Mouse (Mus musculus) CH12.LX (cell line): ENCODE results near the gene Baat. TPM values are rescaled to one million over a fixed set of nuclear protein-coding genes. Genes with fewer than 3 reads are reported as not detected.

Experiments used
- DNase-seq: peaks from one replicate; pipeline ENCODE4 v3.0.0-alpha.2; 2013; ENCODE audit errors: extremely low read depth
- H3K27ac ChIP-seq: 2 replicates; pipeline ENCODE4 v1.5.1; 2012; ENCODE audit warnings: low read depth, mild to moderate bottlenecking, control low read depth, moderate library complexity; ENCODE audit not compliant: insufficient read depth
- H3K27me3 ChIP-seq: replicated peaks from 2 replicates; pipeline ENCODE3; 2012; ENCODE audit warnings: inconsistent platforms
- H3K36me3 ChIP-seq, 2 experiments: replicated peaks in 1 of 2; 2 replicates each; pipeline versions ENCODE3 to v1.6.1; 2012; ENCODE audit warnings: inconsistent platforms in 1 of 2, low read length in 1 of 2, mild to moderate bottlenecking in 1 of 2, mixed read lengths in 1 of 2, moderate library complexity in 1 of 2; ENCODE audit not compliant: control insufficient read depth in 1 of 2, insufficient read depth in 1 of 2
- H3K4me1 ChIP-seq, 2 experiments: 2 replicates each; pipeline ENCODE4 v1.6.1; 2012; ENCODE audit warnings: inconsistent platforms in 1 of 2, moderate library complexity in 1 of 2; ENCODE audit not compliant: insufficient read depth in 2 of 2, control insufficient read depth in 1 of 2
- H3K4me2 ChIP-seq: 2 replicates; pipeline ENCODE4 v1.6.1; 2012; ENCODE audit warnings: low read depth, mild to moderate bottlenecking, control low read depth; ENCODE audit not compliant: poor library complexity, insufficient read depth, severe bottlenecking
- H3K4me3 ChIP-seq, 3 experiments: fragments of 150-350 bp in 1 of 3; sonication (generic) in 1 of 3; replicated peaks in 1 of 3; 2 replicates each; pipeline versions ENCODE3 to v1.5.1; 2011 to 2012; ENCODE audit warnings: low read depth in 2 of 3, low read length in 2 of 3, mild to moderate bottlenecking in 2 of 3, moderate library complexity in 2 of 3, control low read depth in 1 of 3, improper control_type of control experiment in 1 of 3, inconsistent platforms in 1 of 3, mixed read lengths in 1 of 3; ENCODE audit not compliant: poor library complexity in 1 of 3
- H3K79me2 ChIP-seq: replicated peaks from 2 replicates; pipeline ENCODE4 v1.6.1; 2012; ENCODE audit warnings: mild to moderate bottlenecking, moderate library complexity; ENCODE audit not compliant: control insufficient read depth, poor library complexity, insufficient read depth, severe bottlenecking; ENCODE audit errors: extremely low read depth
- H3K9ac ChIP-seq: 2 replicates; pipeline ENCODE4 v1.6.1; 2012; ENCODE audit warnings: low read depth, mild to moderate bottlenecking, control low read depth, moderate library complexity; ENCODE audit not compliant: insufficient read depth
- H3K9me3 ChIP-seq: replicated peaks from 2 replicates; pipeline ENCODE3; 2012; ENCODE audit warnings: low read length, inconsistent platforms, mixed read lengths
- CHD2 ChIP-seq: IDR thresholded peaks from 2 replicates; pipeline ENCODE4 v1.6.1; 2011; ENCODE audit warnings: low read length, improper control_type of control experiment
- E2F4 ChIP-seq: IDR thresholded peaks from 2 replicates; pipeline ENCODE4 v1.6.1; 2011; ENCODE audit warnings: low read depth, low read length, improper control_type of control experiment; ENCODE audit not compliant: insufficient replicate concordance
- ELF1 ChIP-seq: IDR thresholded peaks from 2 replicates; pipeline ENCODE4 v1.6.1; 2014; ENCODE audit warnings: low read depth, mild to moderate bottlenecking, inconsistent platforms, low read length, improper control_type of control experiment
- ETS1 ChIP-seq: conservative IDR thresholded peaks from 2 replicates; pipeline ENCODE4 v1.6.1; 2012; ENCODE audit warnings: low read depth, mild to moderate bottlenecking, inconsistent platforms, low read length, improper control_type of control experiment, moderate library complexity
- GABPA ChIP-seq: IDR thresholded peaks from 2 replicates; pipeline ENCODE4 v1.6.1; 2012; ENCODE audit warnings: low read depth, low read length, improper control_type of control experiment, inconsistent platforms; ENCODE audit not compliant: insufficient replicate concordance
- HCFC1 ChIP-seq: IDR thresholded peaks from 2 replicates; pipeline ENCODE4 v1.6.1; 2012; ENCODE audit warnings: low read depth, mild to moderate bottlenecking, inconsistent platforms, low read length, improper control_type of control experiment
- JUN ChIP-seq: IDR thresholded peaks from 2 replicates; pipeline ENCODE4 v1.6.1; 2011; ENCODE audit warnings: low read depth, mild to moderate bottlenecking, low read length, improper control_type of control experiment, moderate library complexity; ENCODE audit not compliant: insufficient read depth
- JUND ChIP-seq: conservative IDR thresholded peaks from 2 replicates; pipeline ENCODE4 v1.6.1; 2011; ENCODE audit warnings: low read depth, low read length, improper control_type of control experiment
- KAT2A ChIP-seq: IDR thresholded peaks from 2 replicates; pipeline ENCODE4 v1.6.1; 2012; ENCODE audit warnings: low read length, improper control_type of control experiment, inconsistent platforms; ENCODE audit not compliant: insufficient replicate concordance
- MAFK ChIP-seq: IDR thresholded peaks from 2 replicates; pipeline ENCODE4 v1.6.1; 2011; ENCODE audit warnings: low read length, improper control_type of control experiment; ENCODE audit not compliant: insufficient replicate concordance
- MAX ChIP-seq: IDR thresholded peaks from 2 replicates; pipeline ENCODE4 v1.6.1; 2011; ENCODE audit warnings: low read length, improper control_type of control experiment
- MAZ ChIP-seq: IDR thresholded peaks from 2 replicates; pipeline ENCODE4 v1.6.1; 2012; ENCODE audit warnings: low read depth, mild to moderate bottlenecking, inconsistent platforms, low read length, improper control_type of control experiment, moderate library complexity
- MEF2A ChIP-seq: IDR thresholded peaks from 2 replicates; pipeline ENCODE4 v1.6.1; 2014; ENCODE audit warnings: low read depth, mild to moderate bottlenecking, inconsistent platforms, low read length, improper control_type of control experiment, borderline replicate concordance
- MXI1 ChIP-seq: IDR thresholded peaks from 2 replicates; pipeline ENCODE4 v1.6.1; 2011; ENCODE audit warnings: mild to moderate bottlenecking, low read depth, low read length, improper control_type of control experiment
- MYC ChIP-seq: IDR thresholded peaks from 2 replicates; pipeline ENCODE4 v1.6.1; 2011; ENCODE audit warnings: low read depth, mild to moderate bottlenecking, improper control_type of control experiment, low read length
- NELFE ChIP-seq: IDR thresholded peaks from 2 replicates; pipeline ENCODE4 v1.6.1; 2011; ENCODE audit warnings: low read depth, low read length, improper control_type of control experiment
- NRF1 ChIP-seq: IDR thresholded peaks from 2 replicates; pipeline ENCODE4 v1.6.1; 2014; ENCODE audit warnings: low read depth, mild to moderate bottlenecking, inconsistent platforms, low read length, improper control_type of control experiment, moderate library complexity
- PAX5 ChIP-seq: IDR thresholded peaks from 2 replicates; pipeline ENCODE4 v1.6.1; 2012; ENCODE audit warnings: low read length, inconsistent platforms, mixed read lengths
- POLR2A ChIP-seq: IDR thresholded peaks from 2 replicates; pipeline ENCODE4 v1.6.1; 2011; ENCODE audit warnings: low read depth, mild to moderate bottlenecking, improper control_type of control experiment, low read length
- POLR2AphosphoS2 ChIP-seq: IDR thresholded peaks from 2 replicates; pipeline ENCODE4 v1.6.1; 2011; ENCODE audit warnings: low read depth, low read length, improper control_type of control experiment
- RAD21 ChIP-seq: IDR thresholded peaks from 2 replicates; pipeline ENCODE4 v1.6.1; 2011; ENCODE audit warnings: low read depth, mild to moderate bottlenecking, low read length, improper control_type of control experiment, moderate library complexity
- SIN3A ChIP-seq: IDR thresholded peaks from 2 replicates; pipeline ENCODE4 v1.6.1; 2012; ENCODE audit warnings: low read length, improper control_type of control experiment, inconsistent platforms
- USF2 ChIP-seq: conservative IDR thresholded peaks from 2 replicates; pipeline ENCODE4 v1.6.1; 2011; ENCODE audit warnings: low read depth, low read length, improper control_type of control experiment
- ZC3H11A ChIP-seq: IDR thresholded peaks from 2 replicates; pipeline ENCODE4 v1.6.1; 2012; ENCODE audit warnings: low read depth, mild to moderate bottlenecking, inconsistent platforms, low read length, improper control_type of control experiment
- ZNF384 ChIP-seq: IDR thresholded peaks from 2 replicates; pipeline ENCODE4 v1.6.1; 2012; ENCODE audit warnings: low read depth, low read length, improper control_type of control experiment, inconsistent platforms
- dilution Hi-C: fragments of 300-500 bp; cut with MboI; formaldehyde crosslinking; loops from 2 replicates; pipeline ENCODE4 v1.14.3; 2020; ENCODE audit warnings: low sequenced_read_pairs; ENCODE audit not compliant: extremely low pct_unique_long_range_greater_than_20kb, extremely low pct_ligation_motif_present
- in situ Hi-C: fragments of 300-500 bp; cut with MboI; formaldehyde crosslinking; loops from 3 replicates; pipeline ENCODE4 v1.14.3; 2019; ENCODE audit warnings: low sequenced_read_pairs, low pct_ligation_motif_present, low pct_unique_long_range_greater_than_20kb, mixed read lengths
- polyA plus RNA-seq: library from polyadenylated mRNA; unstranded; fragments of >175 nt; gene quantifications from 2 replicates; pipeline ENCODE4 v1.2.1, GENCODE M21; 2012; ENCODE audit warnings: low read depth; ENCODE audit not compliant: insufficient read length
- total RNA-seq, 2 experiments: library from RNA; depleted of rRNA; stranded (reverse); fragments of 300-350 nt in 1 of 2; fragments of >200 nt in 1 of 2; gene quantifications; 2 replicates each; pipeline ENCODE4 v1.2.3; 2012 to 2014

Gene Baat
- total and polyA plus RNA-seq, 3 experiments: 0.04 to 0.19 TPM; not detected in 1

DNA sequence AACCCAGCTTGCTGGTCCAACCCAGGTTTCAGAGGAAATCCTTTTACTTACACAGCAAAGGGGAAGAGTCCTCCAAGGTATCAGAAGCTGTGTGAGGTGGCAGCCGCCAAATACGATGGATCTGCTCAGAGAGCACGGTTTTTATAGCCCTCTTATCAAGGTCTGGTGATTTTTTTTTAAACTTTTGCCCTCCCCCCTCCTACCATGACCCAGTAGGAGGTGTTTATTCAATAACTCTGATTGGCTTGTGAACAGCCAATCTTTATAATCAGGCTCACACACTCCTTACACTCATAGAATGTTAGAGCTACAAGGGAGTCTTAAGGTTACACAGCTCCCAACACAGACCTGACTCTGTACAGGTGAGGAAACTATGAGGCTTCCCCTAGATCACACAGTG lies 43.0 kb upstream of the Baat start, which contains the start of gene Aldob:
Gene Aldob (minus strand): TSS at position 164 of the 400 bp plus-strand sequence.
- DNase-seq: no peak
- H3K4me2 ChIP-seq: no peak within 1 kb of the TSS
- no peak within 1 kb of the TSS for H3K9ac ChIP-seq
- H3K27me3 ChIP-seq: no peaks in the 10 kb centered on the region
- no peak within 1 kb of the TSS for H3K27ac ChIP-seq
- no peak within 1 kb of the TSS for H3K4me3 ChIP-seq
- H3K36me3 ChIP-seq: no peaks in the 10 kb centered on the region
- no peaks in the 10 kb centered on the region for H3K4me1 ChIP-seq
- dilution Hi-C loops: no loop called here
- TF ChIP-seq KAT2A (no peak), NRF1 (no peak), ZC3H11A (no peak), CHD2 (no peak), ETS1 (no peak), HCFC1 (no peak), PAX5 (no peak), MAX (no peak), JUN (no peak)
- TF ChIP-seq, all 38 proteins: peak for 0
- Histone ChIP-seq H3K9me3 (no peaks in the 10 kb centered on the region), H3K79me2 (no peaks in the 10 kb centered on the region)
- in situ Hi-C loops: no loop called here

GRCm38 (mm10) chr4:49547544-49548219 lies 41.3 kb upstream of the Baat start:
- Histone ChIP-seq H3K4me3 (no peak overlapping the region), H3K27me3 (no peaks in the 10 kb centered on the region), H3K36me3 (no peaks in the 10 kb centered on the region)
- dilution Hi-C loops: no loop called here
- TF ChIP-seq USF2 (no peak), KAT2A (no peak), ZNF384 (no peak), HCFC1 (no peak), MYC (no peak), NRF1 (no peak), SIN3A (no peak), MAZ (no peak), MEF2A (no peak), POLR2AphosphoS2 (no peak), JUND (no peak), E2F4 (no peak), RAD21 (no peak), POLR2A (no peak), GABPA (no peak), MXI1 (no peak), NELFE (no peak), ELF1 (no peak), MAFK (no peak)
- TF ChIP-seq, all 38 proteins: peak for 0
- Histone ChIP-seq H3K9ac (no peak overlapping the region), H3K27ac (no peak overlapping the region), H3K4me2 (no peak overlapping the region), H3K79me2 (no peaks in the 10 kb centered on the region), H3K9me3 (no peaks in the 10 kb centered on the region), H3K4me1 (no peaks in the 10 kb centered on the region)
- in situ Hi-C loops: no loop called here
- DNase-seq: no peak
